Mouse (Mus musculus) testis, adult 2 months (tissue): Measurements from ENCODE around the gene Elk3. TPM values are rescaled to one million over a fixed set of nuclear protein-coding genes. Genes with fewer than 3 reads are reported as not detected.
A peak's percentile ranks its signal among the peaks of the same experiment; 100 is the strongest.
"Not testable (repeated sequence)": the region's sequence is repeated elsewhere in the genome, so short reads cannot be mapped to it uniquely, and the experiment has no call there.

ENCODE experiments used
- H3K27ac ChIP-seq: fragments of 200-500 bp; 2 replicates; pipeline ENCODE4 v1.5.1; 2012; ENCODE audit warnings: low read depth, low read length; ENCODE audit not compliant: control insufficient read depth, insufficient read depth
- H3K27me3 ChIP-seq: fragments of 200-500 bp; 2 replicates; pipeline ENCODE4 v1.6.1; 2012; ENCODE audit warnings: mild to moderate bottlenecking, low read length, moderate library complexity; ENCODE audit not compliant: control insufficient read depth, insufficient read depth
- H3K36me3 ChIP-seq: fragments of 200-500 bp; 2 replicates; pipeline ENCODE4 v1.6.1; 2012; ENCODE audit warnings: mild to moderate bottlenecking, low read length; ENCODE audit not compliant: control insufficient read depth, insufficient read depth
- H3K4me1 ChIP-seq: fragments of 200-500 bp; 2 replicates; pipeline ENCODE4 v1.6.1; 2012; ENCODE audit warnings: low read length; ENCODE audit not compliant: control insufficient read depth, insufficient read depth
- H3K4me3 ChIP-seq: fragments of 200-500 bp; 2 replicates; pipeline ENCODE4 v1.5.1; 2012; ENCODE audit warnings: low read depth, mild to moderate bottlenecking, low read length, moderate library complexity, mixed read lengths; ENCODE audit not compliant: control insufficient read depth
- CTCF ChIP-seq: fragments of 200-500 bp; IDR thresholded peaks from 2 replicates; pipeline ENCODE4 v1.5.1; 2012; ENCODE audit warnings: low read depth, mild to moderate bottlenecking, inconsistent platforms, low read length, moderate library complexity; ENCODE audit not compliant: control insufficient read depth, insufficient read depth, insufficient replicate concordance
- POLR2A ChIP-seq: fragments of 200-500 bp; IDR thresholded peaks from 2 replicates; pipeline ENCODE4 v1.6.1; 2012; ENCODE audit warnings: low read depth, mild to moderate bottlenecking, inconsistent platforms, low read length, moderate library complexity; ENCODE audit not compliant: control insufficient read depth
- polyA plus RNA-seq: library from polyadenylated mRNA; depleted of rRNA; stranded (reverse); fragments of >200 nt; gene quantifications from 2 replicates; pipeline ENCODE4 v1.2.3, GENCODE M21; 2012; rRNA removed

The Elk3 gene
- polyA plus RNA-seq: 2.2 and 2.9 TPM in 2 replicates

GRCm38 (mm10) chr10:93310721-93311411, at the start of gene Elk3:
Elk3 (minus strand) TSS chr10:93311135.
- no peaks in the 10 kb centered on the region for H3K27me3 ChIP-seq
- H3K4me3 ChIP-seq: peak within 1 kb of the TSS; percentile 73
- H3K27ac ChIP-seq: peak within 1 kb of the TSS; percentile 75
- H3K4me1 ChIP-seq: peaks cover 10% of the 10 kb centered on the region
- TF ChIP-seq POLR2A (no peak), CTCF (no peak)
- no peaks in the 10 kb centered on the region for H3K36me3 ChIP-seq

DNA sequence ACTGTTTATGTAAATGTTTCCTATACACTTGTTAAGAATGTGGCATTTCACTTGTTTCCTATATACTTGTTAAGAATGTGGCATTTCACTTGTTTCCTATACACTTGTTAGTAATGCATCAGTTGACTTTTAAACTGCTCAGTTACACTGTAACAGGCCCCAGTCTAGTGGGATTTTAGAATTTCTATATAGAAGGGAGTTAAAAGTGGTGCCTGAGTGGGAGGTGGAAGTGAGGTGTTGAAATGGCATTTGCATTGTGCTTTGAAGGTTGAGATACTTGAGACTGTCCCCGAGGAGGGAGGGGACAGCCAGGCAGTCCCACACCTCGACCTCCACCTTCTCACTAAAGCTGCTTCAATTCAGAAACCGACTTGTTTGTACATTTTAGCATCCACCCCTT, 49.7 kb upstream of the Elk3 start:
- Histone ChIP-seq H3K36me3 (no peaks in the 10 kb centered on the region), H3K27me3 (no peaks in the 10 kb centered on the region), H3K4me3 (no peak overlapping the region), H3K4me1 (no peaks in the 10 kb centered on the region), H3K27ac (no peak overlapping the region)
- no peak for TF ChIP-seq POLR2A
- no peak for TF ChIP-seq CTCF

DNA sequence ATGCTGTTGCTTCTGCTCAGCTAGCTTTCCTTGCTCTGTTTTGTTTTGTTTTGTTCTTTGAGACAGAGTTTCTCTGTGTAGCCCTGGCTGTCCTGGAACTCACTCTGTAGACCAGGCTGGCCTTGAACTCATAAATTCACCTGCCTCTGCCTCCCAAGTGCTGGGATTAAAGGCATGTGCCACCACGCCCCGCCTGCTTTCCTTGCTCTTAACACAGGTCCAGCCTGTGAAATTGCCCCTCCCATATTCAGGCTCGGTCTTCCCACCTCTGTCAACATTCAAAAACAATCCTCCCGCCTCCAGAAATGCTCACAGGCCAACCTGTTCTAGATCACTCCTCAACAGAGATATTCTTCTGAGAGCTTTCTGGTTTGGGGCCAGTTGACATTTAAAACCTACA, 49.3 kb upstream of the Elk3 start:
- not testable (repeated sequence) for H3K27ac ChIP-seq, H3K27me3 ChIP-seq, H3K36me3 ChIP-seq, H3K4me1 ChIP-seq, H3K4me3 ChIP-seq

- Histone ChIP-seq H3K27ac (no peak overlapping the region), H3K27me3 (no peaks in the 10 kb centered on the region), H3K36me3 (no peaks in the 10 kb centered on the region), H3K4me1 (no peaks in the 10 kb centered on the region), H3K4me3 (no peak overlapping the region)
- TF ChIP-seq CTCF: no peak
- no peak for TF ChIP-seq POLR2A
Observed at GRCm38 (mm10) chr10:93359339-93359863, 48.5 kb upstream of the Elk3 start.

GRCm38 (mm10) chr10:93358878-93359277, 47.9 kb upstream of the Elk3 start:
- Histone ChIP-seq H3K36me3 (no peaks in the 10 kb centered on the region), H3K4me1 (no peaks in the 10 kb centered on the region), H3K4me3 (no peak overlapping the region), H3K27ac (no peak overlapping the region), H3K27me3 (no peaks in the 10 kb centered on the region)
- TF ChIP-seq POLR2A (no peak), CTCF (no peak)

GRCm38 (mm10) chr10:93357162-93357561, 46.2 kb upstream of the Elk3 start:
- H3K27ac ChIP-seq: no peak overlapping the region
- H3K4me1 ChIP-seq: no peaks in the 10 kb centered on the region
- H3K4me3 ChIP-seq: no peak overlapping the region
- TF ChIP-seq CTCF: no peak
- TF ChIP-seq POLR2A: no peak
- H3K36me3 ChIP-seq: no peaks in the 10 kb centered on the region
- no peaks in the 10 kb centered on the region for H3K27me3 ChIP-seq

DNA sequence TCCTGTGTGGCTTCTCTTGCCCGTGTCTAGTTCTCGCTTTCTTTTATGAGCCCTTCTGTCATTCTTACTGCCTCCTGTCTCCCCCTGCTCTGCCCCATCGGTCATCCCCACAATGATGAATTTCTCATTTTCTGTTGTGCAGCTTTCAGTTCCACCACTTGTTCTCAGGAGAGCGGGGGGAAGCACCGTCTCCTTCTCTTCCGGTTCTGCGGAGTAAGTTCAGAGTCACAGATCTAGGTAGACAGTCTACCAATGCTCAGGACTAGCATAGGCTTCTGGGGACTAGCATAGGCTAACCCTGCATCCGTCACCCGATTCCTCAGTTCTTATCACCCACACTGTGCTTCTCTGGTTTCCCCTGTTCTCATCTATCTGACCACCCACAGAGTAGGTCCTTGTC, 45.2 kb upstream of the Elk3 start:
- H3K4me3 ChIP-seq: no peak overlapping the region
- H3K36me3 ChIP-seq: no peaks in the 10 kb centered on the region
- H3K4me1 ChIP-seq: no peaks in the 10 kb centered on the region
- H3K27ac ChIP-seq: no peak overlapping the region
- no peak for TF ChIP-seq CTCF
- no peak for TF ChIP-seq POLR2A
- no peaks in the 10 kb centered on the region for H3K27me3 ChIP-seq

DNA sequence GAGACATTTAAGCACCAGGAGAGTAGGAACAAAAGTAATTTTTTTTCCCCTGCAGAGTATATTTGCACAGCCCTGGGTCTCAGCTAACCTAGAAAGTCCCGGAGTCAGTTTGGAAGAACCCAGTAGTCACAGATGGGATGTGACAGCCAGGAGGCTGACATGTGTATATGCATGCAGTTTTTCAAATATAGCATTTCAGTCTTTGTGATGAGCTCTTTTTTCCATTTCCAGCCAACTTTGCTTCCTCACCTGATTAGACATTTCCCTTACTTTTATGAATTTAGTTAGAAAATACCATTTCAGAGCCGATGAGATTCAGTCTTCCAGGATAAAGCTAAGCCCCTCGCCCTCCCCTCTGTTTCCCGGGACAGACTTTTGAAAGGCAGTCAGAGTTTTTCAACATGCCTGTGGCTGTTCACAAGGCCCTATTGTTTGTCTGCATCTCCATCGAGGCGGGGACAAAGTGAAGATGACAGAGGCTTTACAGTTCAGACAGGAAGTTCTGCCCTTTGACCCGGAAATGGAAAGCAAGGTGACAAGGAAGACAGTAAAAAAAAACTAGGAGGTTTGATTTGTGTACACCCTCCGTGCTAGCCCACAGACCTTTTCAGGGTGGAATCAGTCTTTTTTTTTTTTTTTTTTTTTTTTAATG, 44.5 kb upstream of the Elk3 start:
- Histone ChIP-seq H3K4me1 (no peaks in the 10 kb centered on the region), H3K27ac (no peak overlapping the region), H3K4me3 (no peak overlapping the region), H3K36me3 (no peaks in the 10 kb centered on the region), H3K27me3 (no peaks in the 10 kb centered on the region)
- TF ChIP-seq POLR2A (no peak), CTCF (no peak)
